Mouse (Mus musculus) gastrocnemius, postnatal 25 days (tissue): ENCODE data around the gene Gsta2. TPM values are rescaled to one million over a fixed set of nuclear protein-coding genes. Genes with fewer than 3 reads are reported as not detected.
"Not testable (repeated sequence)": the region's sequence is repeated elsewhere in the genome, so short reads cannot be mapped to it uniquely, and the experiment has no call there.

Experiments
- DNase-seq: peaks from one replicate; pipeline ENCODE4 v3.0.0; 2022
- total RNA-seq, 2 experiments: library from RNA; stranded (reverse); gene quantifications; 1 replicate in 1 of 2; 2 replicates in 1 of 2; pipeline ENCODE4 v1.2.3; 2021

Gsta2 gene
- total RNA-seq, 2 experiments from 2014 or later, result not detected

GRCm38 (mm10) chr9:78299143-78299542 is 56.4 kb downstream of the Gsta2 start:
- DNase-seq, result not testable (repeated sequence)

GRCm38 (mm10) chr9:78298232-78298631 is 57.4 kb downstream of the Gsta2 start:
- DNase-seq, result no peak

GRCm38 (mm10) chr9:78296089-78296488 is 59.5 kb downstream of the Gsta2 start:
- DNase-seq, result not testable (repeated sequence)

- not testable (repeated sequence) for DNase-seq
These were observed 60.8 kb downstream of the Gsta2 start for GRCm38 (mm10) chr9:78294781-78295180.

- DNase-seq, result not testable (repeated sequence)
These were observed 61.9 kb downstream of the Gsta2 start for GRCm38 (mm10) chr9:78293683-78294082.

GRCm38 (mm10) chr9:78292462-78292861 is 63.1 kb downstream of the Gsta2 start:
- DNase-seq, result not testable (repeated sequence)

GRCm38 (mm10) chr9:78289723-78290122 is 65.9 kb downstream of the Gsta2 start, which contains the start of gene Gm10639:
Gm10639 (plus strand) TSS chr9:78289923.
- not testable (repeated sequence) for DNase-seq

GRCm38 (mm10) chr9:78289063-78289462 is 66.5 kb downstream of the Gsta2 start:
- DNase-seq, result not testable (repeated sequence)

GRCm38 (mm10) chr9:78282002-78282711 is 73.4 kb downstream of the Gsta2 start:
- DNase-seq, result not testable (repeated sequence)

Other genes with a start within 250 kb of the Gsta2 start
- 10 to 100 TPM; 47.3 to 56.5 TPM for gene Fbxo9, start 246.7 kb downstream of the Gsta2 start, total RNA-seq
- 1 to 10 TPM; 6.3 to 7.2 TPM for gene Ick, start 246.6 kb downstream of the Gsta2 start, total RNA-seq
- gene Gsta4, start 173.0 kb downstream of the Gsta2 start, total RNA-seq, result 10 to 100 TPM; 12.1 to 13.1 TPM
- gene Gsta1, start 125.1 kb downstream of the Gsta2 start, total RNA-seq, result not detected
- not detected for gene Gm3776, start 98.7 kb downstream of the Gsta2 start, total RNA-seq
- gene Gm10639, start 65.9 kb downstream of the Gsta2 start, total RNA-seq, result not detected
- gene Omt2a, start 41.0 kb downstream of the Gsta2 start, total RNA-seq, result not detected
- not detected for gene Omt2b, start 28.2 kb downstream of the Gsta2 start, total RNA-seq
- gene Dppa5a, start 12.4 kb upstream of the Gsta2 start, total RNA-seq, result not detected
- gene Ooep, start 22.9 kb upstream of the Gsta2 start, total RNA-seq, result under 1 TPM in 1 of 2 experiments, not detected in 1; 0.13 TPM
- not detected for gene Ddx43, start 40.0 kb upstream of the Gsta2 start, total RNA-seq
- gene Cgas, start 87.4 kb upstream of the Gsta2 start, total RNA-seq, result under 1 TPM; 0.19 to 0.20 TPM
- gene Mto1, start 92.4 kb upstream of the Gsta2 start, total RNA-seq, result 10 to 100 TPM; 17.3 to 18.3 TPM
- gene Gm17324, start 93.0 kb upstream of the Gsta2 start, total RNA-seq, result not detected
- 100 to 1,000 TPM; 488 to 752 TPM for gene Eef1a1, start 133.4 kb upstream of the Gsta2 start, total RNA-seq
- gene Slc17a5, start 232.3 kb upstream of the Gsta2 start, total RNA-seq, result 1 to 10 TPM; 2.8 to 3.3 TPM